Mouse (Mus musculus): ENCODE measurements around the gene Hacd3.

GRCm38 (mm10) chr9:64987651-64988050 is 33.8 kb downstream of the Hacd3 start:
- no peak for TF ChIP-seq GATA1 (IDR thresholded peaks at IDR 0.05; ENCODE audit: borderline replicate concordance, low read length)
- no peak for TF ChIP-seq FLI1 (IDR thresholded peaks at IDR 0.05; ENCODE audit: low read length)

Data from megakaryocyte, embryonic 14.5 days (primary cell).